Mouse (Mus musculus) layer of hippocampus, postnatal 14 days (tissue): ENCODE data around the gene Ccdc85b. TPM values are rescaled to one million over a fixed set of nuclear protein-coding genes. Genes with fewer than 3 reads are reported as not detected.

Source experiments
- DNase-seq, 2 experiments: peaks; one replicate each; pipeline ENCODE4 v3.0.0; 2021 to 2022; ENCODE audit warnings: low spot score in 2 of 2, mixed read lengths in 1 of 2
- total RNA-seq, 2 experiments: library from RNA; stranded (reverse); gene quantifications; 2 replicates each; pipeline ENCODE4 v1.2.3; 2021

Ccdc85b gene
- total RNA-seq, 2 experiments from 2014 or later = 29.9 to 31.8 TPM

DNA sequence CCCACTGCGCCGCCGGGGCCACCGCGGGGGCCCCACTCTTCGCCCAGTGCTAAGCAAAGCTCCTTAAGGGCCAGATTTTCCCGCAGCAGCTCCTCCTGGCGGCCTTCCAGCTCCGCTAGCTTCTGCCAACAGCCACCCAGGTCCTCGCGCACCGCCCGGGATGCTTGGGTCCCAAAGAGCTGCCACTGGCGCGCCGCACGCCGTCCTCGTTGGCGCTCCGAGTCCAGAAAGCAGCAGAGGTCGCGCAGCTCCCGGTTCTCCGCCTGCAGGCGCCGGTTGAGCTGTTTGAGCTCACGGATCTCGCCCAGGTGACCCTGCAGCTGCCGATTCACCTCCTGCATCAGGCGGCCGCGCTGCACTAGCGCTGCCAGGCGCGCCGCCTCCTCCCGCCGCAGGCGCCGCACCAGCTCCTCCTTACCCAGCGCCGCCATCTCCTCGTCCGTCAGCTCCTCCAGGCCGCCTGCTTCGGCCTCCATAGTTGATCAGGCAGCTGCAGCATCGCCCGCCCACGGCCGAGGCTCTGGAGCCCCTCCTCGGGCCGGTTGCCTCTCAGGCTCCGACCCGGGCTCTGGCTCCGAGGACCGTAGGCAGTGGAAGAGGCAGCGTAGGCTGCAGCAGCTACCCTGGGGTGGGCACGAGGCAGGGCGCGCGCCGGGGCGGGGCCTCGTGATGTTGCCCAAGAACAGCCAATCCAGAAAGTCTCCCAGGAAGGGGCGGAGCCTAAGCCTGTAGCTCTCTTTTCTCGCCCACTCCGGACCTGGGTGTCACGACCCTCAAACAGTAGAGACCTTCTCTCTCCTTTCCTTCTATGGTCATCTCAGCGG lies 560 bp downstream of the Ccdc85b start:
- peak; percentile 96 to 97 for DNase-seq

DNA sequence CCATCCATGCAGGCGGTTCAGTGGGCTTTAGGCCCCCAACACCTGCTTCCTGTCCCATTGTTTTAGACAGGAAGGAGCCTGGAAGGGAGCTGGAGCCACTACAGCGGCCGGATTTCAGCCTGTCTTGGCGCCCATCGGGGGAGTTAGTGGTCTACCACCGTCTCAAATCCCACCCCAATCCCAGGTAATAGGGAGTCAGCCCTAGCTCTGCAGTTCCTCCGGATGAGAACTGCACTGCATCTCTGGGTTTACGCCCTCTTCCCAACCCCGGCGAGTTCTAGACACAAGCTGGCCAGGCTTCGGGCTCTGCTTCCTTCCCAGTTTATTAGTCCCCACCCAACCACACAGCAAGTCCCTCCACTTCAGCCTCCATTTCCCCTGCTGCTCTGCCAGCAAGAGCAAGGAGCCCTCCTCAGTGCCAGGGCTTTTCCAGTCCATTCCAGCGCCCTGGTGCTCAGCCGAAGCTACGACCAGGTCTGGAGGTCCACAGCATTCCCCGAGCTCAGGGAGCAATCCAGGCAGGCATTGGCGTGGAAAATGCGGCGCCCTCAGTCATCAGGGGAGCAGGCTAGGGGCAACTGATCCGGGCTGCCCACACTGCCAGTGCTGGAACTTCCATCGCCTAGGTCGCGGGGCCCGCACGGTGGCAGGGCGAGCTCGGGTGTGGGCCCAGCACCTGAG lies 1.3 kb downstream of the Ccdc85b start:
- DNase-seq = no peak

DNA sequence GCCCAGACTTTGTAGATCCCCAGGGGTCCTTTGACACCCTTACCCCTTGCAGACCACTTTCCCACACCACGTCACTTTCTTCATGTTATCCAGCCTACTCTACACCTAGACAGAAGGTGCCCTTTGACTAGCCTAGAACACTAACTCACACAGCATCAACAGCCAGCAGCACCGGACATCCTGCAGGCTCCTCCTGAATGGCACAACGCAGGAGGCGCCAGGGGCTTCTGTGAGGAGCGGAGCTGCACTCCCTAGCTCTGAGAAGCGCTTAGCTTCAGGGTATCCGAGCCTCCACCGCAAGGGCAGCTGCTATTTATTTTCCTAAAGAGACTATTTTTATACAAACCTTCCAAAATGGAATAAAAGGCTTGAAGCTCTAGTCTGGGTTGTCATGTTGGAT lies 2.1 kb downstream of the Ccdc85b start:
- no peak for DNase-seq

DNA sequence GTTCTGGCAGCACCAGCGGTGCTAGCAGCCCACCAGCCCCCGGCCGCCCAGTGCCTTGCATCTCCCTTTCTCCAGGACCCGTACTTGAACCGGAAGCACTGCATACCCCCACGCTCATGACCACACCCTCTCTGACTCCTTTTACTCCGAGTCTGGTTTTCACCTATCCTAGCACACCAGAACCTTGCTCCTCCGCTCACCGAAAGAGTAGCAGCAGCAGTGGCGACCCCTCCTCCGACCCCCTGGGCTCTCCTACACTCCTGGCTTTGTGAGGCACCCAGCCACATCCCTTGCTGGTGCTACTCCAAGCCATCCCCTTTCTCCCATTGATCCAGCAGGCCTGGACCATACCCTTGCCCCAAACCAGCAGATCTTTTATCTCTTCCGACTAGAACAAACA lies 2.7 kb downstream of the Ccdc85b start:
- no peak for DNase-seq

DNA sequence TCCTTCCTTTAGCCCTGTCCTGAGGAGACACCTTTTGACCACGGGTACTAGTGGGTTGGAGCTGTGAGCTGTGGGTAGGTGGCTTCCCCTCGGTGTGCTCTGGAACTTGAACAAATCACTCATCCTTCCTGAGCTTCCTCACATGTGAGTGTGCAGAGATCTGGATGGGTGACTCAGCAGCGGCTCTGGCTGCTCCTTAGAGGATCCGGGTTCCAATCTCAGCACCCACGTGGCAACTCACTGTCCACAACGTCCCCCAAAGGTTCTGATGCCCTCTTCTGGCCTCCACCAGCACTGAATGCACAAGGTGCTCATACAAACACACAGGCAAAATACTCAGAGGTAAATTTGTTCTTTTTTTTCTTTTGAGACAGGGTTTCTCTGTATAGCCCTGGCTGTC lies 5.9 kb downstream of the Ccdc85b start:
- no peak for DNase-seq

DNA sequence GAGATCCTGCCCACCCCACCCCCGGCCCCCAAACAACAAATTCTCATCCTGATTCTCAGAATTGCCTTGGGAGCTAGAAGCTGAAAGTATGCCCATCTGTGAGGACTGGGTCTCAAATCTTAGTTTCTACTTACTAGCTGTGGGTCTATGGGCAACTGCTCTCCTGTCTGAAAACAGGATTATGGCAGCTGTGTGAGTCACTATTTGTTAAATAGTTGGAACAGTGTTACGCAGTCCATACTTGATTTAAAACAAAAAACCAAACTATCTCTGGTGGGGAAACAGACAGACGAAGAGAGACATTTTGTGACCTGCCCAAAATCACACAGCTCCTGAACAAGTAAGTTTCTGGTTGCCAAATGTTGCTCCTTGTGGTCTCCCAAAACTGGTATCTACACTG lies 8.0 kb downstream of the Ccdc85b start:
- no peak for DNase-seq

DNA sequence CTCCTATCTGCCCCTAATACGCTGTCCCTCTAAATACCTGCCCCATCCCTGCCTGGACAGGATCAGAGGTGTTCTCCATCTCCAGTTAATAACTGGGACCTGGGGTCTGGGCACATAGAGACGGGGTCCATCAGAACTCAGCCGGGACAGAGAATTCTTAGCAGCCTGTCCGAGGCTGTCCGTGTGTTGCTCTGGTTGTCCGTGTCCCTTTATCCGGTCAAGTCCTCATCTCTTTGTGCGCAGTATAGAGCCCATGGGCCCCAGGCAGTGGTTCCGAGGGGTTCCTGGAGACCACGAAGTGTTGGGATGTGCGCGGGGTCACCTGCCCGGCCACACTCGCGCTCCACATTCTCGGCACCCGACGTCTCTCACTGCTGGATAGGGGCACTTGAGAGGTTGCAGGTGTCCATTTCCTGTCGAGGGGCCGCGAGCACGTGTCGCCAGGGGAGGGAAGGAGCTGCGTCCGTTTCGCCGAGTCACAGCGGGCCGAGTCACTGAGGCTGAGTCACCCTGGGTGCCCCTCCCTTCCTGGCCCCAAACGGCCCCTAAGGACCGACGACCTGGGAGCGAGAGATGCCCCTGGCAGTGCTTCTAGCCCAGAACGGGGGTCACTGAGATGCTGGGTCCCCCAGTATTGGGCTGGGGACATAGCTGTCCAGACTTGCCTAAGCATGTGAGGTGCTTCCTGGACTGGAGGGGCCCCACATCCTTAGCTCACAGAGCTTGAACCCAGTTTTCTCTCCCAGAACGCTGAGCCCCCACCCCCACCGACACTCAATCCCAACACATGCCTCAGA lies 9.1 kb downstream of the Ccdc85b start:
- no peak for DNase-seq

DNA sequence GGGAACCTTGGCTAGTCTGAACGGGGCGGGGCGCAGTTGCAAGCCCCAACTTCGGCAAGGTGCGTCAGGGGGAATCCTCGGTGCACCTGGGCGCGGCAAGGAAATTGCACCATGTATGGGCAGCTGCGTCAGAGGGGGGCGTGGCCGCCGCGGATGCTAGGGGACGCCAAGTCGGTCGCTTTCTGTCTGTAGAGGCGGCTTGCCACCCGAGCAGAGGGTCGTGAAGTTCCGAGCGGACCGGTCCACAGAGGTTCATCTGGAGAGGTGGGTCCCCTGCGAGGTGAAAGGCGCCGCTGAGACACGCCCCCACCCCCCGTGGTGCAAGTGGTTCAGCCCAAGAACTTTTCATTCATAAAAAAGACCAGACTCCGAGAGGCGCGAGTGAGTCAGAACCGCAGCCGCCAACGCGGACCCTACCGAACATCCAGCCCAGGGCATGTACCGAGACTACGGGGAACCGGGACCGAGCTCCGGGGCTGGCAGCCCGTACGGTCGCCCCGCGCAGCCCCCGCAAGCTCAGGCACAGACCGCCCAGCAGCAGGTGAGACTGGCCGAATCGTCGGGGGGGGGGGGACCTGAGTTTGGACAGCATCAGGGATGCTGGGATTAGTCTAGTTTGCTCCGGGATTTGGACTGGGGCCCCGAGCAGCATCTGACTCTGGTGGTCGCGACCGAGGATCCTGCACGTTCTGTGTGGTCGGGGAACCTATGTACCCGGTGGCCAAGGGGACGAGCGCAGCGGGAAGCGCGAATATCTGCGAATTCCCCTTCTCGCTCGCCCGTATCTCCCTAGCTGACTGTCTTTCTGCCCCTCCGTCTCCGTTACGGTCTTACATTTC lies 10.0 kb downstream of the Ccdc85b start, which contains the start of gene Fosl1:
Gene Fosl1, plus strand, starts transcription at position 33 of the 839 bp plus-strand sequence.
- DNase-seq = peak in 1 of 2 experiments; percentile 53

DNA sequence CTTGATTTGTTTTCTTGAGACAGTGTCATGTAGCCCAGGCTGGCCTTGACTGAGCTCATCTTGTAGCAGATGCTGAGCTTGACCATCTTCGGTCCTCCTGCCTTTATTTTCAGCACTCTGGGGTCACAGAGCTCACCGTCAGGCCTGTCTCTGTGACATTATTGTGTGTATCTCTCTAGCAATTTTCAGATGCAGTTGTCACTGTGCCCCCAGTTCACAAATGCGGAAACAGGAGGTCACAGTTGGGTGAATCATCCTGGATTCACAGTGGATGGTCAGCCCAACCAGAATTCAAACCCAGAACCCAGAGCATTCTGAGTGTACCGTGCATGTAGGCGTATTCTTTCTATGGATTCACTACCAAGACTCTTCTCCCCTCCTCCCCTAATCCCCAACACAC lies 11.9 kb downstream of the Ccdc85b start:
- DNase-seq = no peak

DNA sequence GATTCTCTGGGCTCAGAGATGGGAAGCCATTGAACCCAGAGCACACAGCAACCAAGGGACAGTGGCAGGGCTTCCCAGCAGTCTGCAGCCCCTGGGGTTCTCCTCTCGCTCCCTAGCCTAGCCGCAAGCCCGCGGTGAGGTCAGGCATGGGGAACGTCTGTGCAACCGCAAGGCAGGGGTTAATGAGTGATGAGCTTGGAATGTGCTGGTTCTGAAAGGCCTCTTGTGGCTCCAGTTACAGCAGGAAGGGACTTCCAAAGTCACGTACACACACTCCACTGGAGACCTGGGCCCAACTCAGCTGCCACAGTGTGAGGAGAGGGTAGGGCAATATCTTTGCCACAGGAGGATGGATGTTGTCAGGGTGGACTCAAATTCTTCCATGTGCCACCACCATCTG lies 12.7 kb downstream of the Ccdc85b start:
- no peak for DNase-seq

DNA sequence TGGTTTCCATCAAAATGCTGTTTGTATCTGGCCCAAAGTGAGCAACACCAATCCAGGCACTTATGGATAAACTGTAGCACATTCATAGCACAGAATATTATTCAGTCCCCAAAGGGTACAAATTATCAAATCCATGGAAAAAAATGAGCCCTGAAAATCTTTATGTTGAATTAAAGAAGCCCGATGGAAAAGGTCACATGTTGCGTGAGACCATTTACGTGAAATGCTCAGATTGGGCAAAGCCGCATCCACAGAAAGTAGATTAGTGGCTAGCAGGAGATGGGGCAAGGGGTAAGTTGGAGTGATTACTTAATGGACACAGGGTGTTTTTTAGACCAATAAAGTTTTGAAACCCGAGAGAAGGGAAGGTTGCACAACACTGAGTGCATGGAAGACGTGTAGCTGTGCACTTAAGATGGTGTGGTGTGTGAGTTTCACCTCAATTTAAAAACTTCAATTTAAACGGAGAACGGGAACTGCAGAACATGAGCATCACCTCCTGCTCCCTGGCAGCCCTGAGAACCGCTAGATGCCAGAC lies 13.3 kb downstream of the Ccdc85b start:
- no peak for DNase-seq

DNA sequence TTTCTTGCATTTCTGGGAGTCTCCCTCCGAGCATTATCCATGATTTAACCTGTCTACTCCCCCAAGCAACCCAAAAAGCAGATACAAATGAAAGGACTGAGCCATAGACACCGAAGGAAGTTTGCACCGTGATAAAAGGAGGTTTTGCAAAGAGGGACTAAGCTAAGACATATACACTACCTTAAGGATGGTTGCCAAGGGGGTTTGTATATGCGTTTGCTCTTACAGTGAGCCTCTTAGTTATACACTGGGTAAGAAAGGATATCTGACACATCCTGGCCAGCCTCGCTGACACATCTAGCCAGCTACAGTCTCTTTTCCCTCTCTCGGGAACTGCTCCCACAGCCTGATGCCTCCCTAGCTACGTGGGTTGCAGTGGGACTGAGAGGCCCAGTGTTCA lies 23.7 kb downstream of the Ccdc85b start:
- DNase-seq = no peak

DNA sequence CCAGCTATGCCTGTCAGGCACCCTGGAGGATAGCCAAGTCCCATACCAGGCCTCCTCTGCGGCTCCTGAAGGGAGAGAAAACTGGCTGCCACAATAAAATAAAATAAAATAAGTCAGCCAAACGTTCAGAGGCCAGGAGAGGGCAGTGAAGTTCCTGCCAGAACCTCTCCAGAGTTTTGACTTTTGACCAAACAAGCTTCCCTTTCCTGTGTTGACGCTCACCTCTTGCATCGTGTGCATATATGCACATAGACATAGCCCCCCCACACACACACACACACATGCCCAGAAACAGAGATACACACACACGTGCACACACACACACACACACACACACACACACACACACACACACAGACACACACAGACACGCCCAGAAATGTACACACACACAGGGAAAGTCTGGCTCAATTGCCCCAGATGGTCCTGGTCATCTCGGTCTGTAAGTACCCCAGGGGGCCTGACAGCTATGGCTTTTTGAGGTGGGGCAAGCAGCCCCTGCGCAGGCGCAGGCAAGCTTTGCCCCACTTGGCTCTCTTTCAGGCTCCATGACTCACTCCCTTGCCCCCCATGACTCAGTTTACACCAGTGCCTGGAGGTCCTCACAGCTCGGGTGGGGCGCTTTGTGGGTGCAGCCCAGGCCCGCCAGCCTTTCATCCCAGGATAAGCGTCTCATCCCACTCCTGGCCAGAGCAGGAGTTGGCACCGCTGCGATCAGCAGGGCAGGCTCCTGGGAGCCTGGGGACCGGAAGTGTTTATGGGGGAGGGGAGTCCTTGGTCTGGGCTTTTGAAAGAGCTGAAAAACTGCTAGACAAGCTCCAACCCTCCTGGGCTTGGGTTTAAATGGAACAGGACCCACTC lies 24.5 kb downstream of the Ccdc85b start:
- no peak for DNase-seq

DNA sequence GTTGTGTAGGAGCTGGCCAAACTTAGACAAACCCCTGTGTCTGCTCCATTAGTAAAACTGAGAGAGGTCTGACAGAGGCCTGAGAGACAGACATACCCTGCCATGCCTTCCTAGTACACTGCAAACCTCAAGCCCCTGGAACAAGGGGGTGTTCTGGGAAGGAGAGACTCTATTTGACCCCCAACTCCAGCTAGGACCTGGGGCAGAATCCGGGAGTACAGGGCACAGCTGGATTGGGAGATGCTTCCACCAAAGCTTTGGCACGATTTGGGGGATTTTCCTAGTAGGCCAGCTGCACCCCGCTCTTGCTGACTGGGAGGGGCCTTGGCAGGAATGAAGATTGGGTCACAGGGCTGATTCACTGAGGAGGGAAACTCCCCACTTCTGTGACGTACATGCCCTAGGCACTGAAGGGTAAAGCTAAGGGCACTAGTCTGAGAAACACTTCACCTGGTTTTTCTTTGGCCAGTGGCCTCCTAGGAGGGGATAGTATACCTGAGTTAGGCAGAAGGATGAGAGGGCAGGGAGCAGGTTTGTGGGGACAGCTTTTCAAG lies 25.7 kb downstream of the Ccdc85b start:
- no peak for DNase-seq

DNA sequence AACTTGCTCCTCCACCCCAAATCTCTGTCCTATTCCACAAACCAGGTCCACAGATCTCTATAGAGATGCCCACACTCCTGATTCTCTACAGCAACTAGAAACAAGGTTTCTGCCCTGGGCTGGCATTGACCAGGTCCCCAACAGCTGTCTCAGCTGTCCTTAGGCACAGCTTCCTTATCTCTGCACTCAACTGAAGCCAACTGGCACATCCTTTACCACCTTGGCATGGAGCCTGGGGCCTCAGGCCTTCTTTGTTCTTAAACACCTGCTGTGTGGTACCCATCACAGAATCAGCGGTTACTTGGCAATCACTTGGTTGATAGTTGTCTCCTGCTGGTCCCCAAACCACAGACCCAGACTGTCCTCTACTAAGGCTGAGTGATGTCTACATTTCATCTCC lies 27.3 kb downstream of the Ccdc85b start:
- no peak for DNase-seq

DNA sequence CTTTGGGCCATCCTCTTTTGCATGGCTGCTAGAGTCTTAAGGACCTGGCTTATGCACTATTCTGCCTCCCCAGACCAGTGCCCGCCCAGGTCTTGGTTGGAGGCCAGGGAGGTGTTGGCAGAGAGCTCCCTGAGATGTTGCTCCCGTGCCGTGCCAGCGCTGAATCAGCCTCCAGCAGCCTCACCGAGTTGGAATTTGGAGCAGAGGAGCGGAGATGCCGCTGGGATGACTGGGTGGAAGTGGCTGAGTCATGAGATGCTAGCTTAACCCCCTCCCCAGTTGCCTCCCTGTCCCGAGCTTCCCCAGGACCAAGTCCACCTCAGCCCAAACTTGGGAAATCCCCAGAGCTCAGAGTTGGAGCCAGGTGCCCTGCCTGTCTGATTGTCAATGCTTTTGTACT lies 27.9 kb downstream of the Ccdc85b start:
- DNase-seq = no peak

DNA sequence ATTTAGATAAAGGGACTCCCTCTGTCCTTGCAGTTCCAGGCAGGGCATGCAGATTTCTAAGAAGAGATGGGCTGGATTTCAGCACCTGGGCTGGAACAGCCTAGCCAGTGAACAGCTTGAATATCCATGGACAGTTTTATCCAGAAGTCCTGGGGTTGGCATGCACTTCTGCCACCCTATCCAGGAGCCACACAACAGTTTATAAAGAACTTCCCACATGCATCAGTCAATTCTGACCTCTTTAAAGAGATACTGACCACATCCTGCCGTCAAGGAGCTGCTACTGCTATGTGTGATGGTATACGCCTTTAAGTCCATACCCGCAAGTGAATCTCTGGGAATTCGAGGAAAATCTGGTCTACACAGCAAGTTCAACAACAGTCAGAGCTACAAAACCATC lies 28.5 kb downstream of the Ccdc85b start:
- no peak for DNase-seq

DNA sequence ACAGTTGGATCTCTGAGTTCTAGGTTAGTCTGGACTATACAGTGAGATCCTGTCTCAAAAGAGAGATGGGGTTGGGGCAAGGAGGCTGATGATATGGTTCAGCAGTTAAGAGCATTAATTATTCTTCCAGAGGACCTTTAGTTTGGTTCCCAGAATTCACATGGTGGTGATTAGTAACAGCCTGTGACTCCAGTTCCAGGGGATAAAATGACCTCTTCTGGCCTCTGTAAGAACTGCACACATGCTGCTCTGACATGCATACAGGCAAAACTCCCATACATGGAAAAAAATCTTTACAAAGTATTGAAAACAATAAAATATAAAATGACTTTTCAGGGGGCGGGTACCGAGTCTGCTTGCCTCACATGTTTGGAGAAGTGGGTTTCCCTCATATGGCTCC lies 29.6 kb downstream of the Ccdc85b start:
- DNase-seq = no peak

DNA sequence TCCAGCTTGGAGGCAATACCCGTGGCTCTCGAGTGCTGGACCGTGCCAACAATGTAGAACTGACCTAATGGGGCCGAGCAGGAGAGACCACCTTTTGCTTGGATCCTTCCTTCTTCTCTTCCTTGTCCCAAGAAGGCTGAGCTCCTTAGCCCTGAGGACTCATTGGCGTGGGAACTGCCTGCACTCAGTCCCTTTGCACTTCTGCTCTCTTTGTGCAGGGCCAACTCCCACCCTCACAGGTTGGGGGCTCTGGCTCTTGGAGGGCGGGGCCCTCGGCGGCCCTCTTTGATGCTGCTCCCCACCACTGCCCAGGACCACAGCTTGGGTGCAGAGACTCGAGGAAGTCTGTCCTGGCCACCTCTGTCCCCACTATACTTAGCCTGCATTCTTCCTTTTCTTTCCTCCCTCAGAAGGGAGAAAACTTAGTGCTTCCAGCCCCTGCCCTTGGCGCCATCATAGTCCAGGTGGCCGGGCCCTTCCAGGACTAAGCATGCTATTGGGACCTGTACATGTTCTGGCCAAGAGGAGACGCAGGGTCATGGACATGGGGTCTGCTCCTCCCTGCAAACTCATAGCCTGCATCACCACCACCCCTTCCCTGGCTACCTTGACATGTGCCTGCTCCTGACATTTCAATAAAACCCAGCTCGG lies 30.9 kb downstream of the Ccdc85b start:
- DNase-seq = no peak
